Mouse (Mus musculus) heart, embryonic 12.5 days (tissue): ENCODE measurements around the gene Scarf2. TPM values are rescaled to one million over a fixed set of nuclear protein-coding genes. Genes with fewer than 3 reads are reported as not detected.
A peak's percentile ranks its signal among the peaks of the same experiment; 100 is the strongest.

Experiments
- ATAC-seq: fragments of 200-750 bp; cut with Nextera tagmentation; 2 replicates; pipeline ENCODE4 v1.8.0; 2017; ENCODE audit warnings: moderate TSS enrichment, moderate library complexity; ENCODE audit not compliant: insufficient number of reproducible peaks, low FRiP score
- H3K27ac ChIP-seq: fragments of 300-500 bp; sonication (generic); 2 replicates; pipeline ENCODE4 v1.5.1; 2016; ENCODE audit warnings: mild to moderate bottlenecking, moderate library complexity; ENCODE audit not compliant: poor library complexity, severe bottlenecking
- H3K27me3 ChIP-seq: fragments of 300-500 bp; sonication (generic); replicated peaks from 2 replicates; pipeline ENCODE4 v1.6.1; 2016; ENCODE audit warnings: mild to moderate bottlenecking, moderate library complexity
- H3K36me3 ChIP-seq: fragments of 300-500 bp; sonication (generic); 2 replicates; pipeline ENCODE4 v1.6.1; 2016; ENCODE audit warnings: mild to moderate bottlenecking, moderate library complexity
- H3K4me1 ChIP-seq: fragments of 300-500 bp; sonication (generic); replicated peaks from 2 replicates; pipeline ENCODE4 v1.6.1; 2016; ENCODE audit warnings: mild to moderate bottlenecking
- H3K4me2 ChIP-seq: fragments of 300-500 bp; sonication (generic); 2 replicates; pipeline ENCODE4 v1.6.1; 2016; ENCODE audit warnings: mild to moderate bottlenecking, moderate library complexity
- H3K4me3 ChIP-seq: fragments of 300-500 bp; sonication (generic); 2 replicates; pipeline ENCODE4 v1.5.1; 2016; ENCODE audit warnings: mild to moderate bottlenecking
- H3K9ac ChIP-seq: fragments of 300-500 bp; sonication (generic); 2 replicates; pipeline ENCODE4 v1.6.1; 2016; ENCODE audit warnings: mild to moderate bottlenecking, moderate library complexity
- H3K9me3 ChIP-seq: fragments of 300-500 bp; sonication (generic); replicated peaks from 2 replicates; pipeline ENCODE4 v1.6.1; 2016; ENCODE audit warnings: mild to moderate bottlenecking, moderate library complexity
- WGBS: fragments of 180-500 bp; shearing (Covaris S2); methylation state at CpG from one replicate; pipeline ENCODE4 v1.1.7; 2016; 5-methylcytosine and 5-hydroxymethylcytosine counted together
- polyA plus RNA-seq: library from polyadenylated mRNA; unstranded; fragments of >200 nt; fragmentation: Nextera tagmentation; extraction: Ambion mirVana; gene quantifications from 2 replicates; pipeline ENCODE4 v1.2.1, GENCODE M21; 2016

The Scarf2 gene
- polyA plus RNA-seq, 1 experiment from 2014 or later = 15.8 TPM

GRCm38 (mm10) chr16:17809125-17809524, 12.0 kb downstream of the Scarf2 start:
- Histone ChIP-seq H3K36me3 (peaks cover 3% of the 10 kb centered on the region; the same call in 1 of the 2 replicates), H3K4me3 (no peak overlapping the region), H3K4me1 (peaks cover 59% of the 10 kb centered on the region), H3K4me2 (no peak overlapping the region), H3K27me3 (peaks cover 46% of the 10 kb centered on the region), H3K27ac (peak overlapping the region; percentile 41; the same call in 1 of the 2 replicates), H3K9ac (peak overlapping the region; percentile 18; the same call in 1 of the 2 replicates), H3K9me3 (no peaks in the 10 kb centered on the region)
- no peak for ATAC-seq
- 75% methylated on average over 4 of the region's 4 CpGs for WGBS

- Histone ChIP-seq H3K27ac (peak overlapping the region; percentile 41), H3K4me2 (no peak overlapping the region), H3K4me3 (no peak overlapping the region), H3K36me3 (peaks cover 3% of the 10 kb centered on the region; the same call in 1 of the 2 replicates), H3K4me1 (peaks cover 53% of the 10 kb centered on the region), H3K27me3 (peaks cover 44% of the 10 kb centered on the region), H3K9me3 (no peaks in the 10 kb centered on the region), H3K9ac (peak overlapping the region; percentile 18; the same call in 1 of the 2 replicates)
- WGBS = 36% methylated on average over 7 of the region's 7 CpGs
- peak; percentile 34 for ATAC-seq
Observed at GRCm38 (mm10) chr16:17809711-17810110, 12.6 kb downstream of the Scarf2 start.

GRCm38 (mm10) chr16:17812120-17812519, 15.0 kb downstream of the Scarf2 start:
- Histone ChIP-seq H3K4me3 (no peak overlapping the region), H3K4me1 (peaks cover 46% of the 10 kb centered on the region), H3K9me3 (no peaks in the 10 kb centered on the region), H3K27me3 (peaks cover 36% of the 10 kb centered on the region), H3K9ac (no peak overlapping the region), H3K4me2 (no peak overlapping the region), H3K27ac (no peak overlapping the region), H3K36me3 (0 out of 2 replicates have a peak, but pooled peaks cover 3% of the 10 kb centered on the region)
- WGBS = 5% methylated on average over 5 of the region's 5 CpGs
- no peak for ATAC-seq

- peaks cover 38% of the 10 kb centered on the region for H3K27me3 ChIP-seq
- peaks cover 36% of the 10 kb centered on the region for H3K4me1 ChIP-seq
- WGBS = 29% methylated on average over 4 of the region's 4 CpGs
- no peak overlapping the region for H3K27ac ChIP-seq
- no peak overlapping the region for H3K4me2 ChIP-seq
- ATAC-seq = no peak
- H3K9ac ChIP-seq = no peak overlapping the region
- H3K4me3 ChIP-seq = no peak overlapping the region
- no peaks in the 10 kb centered on the region for H3K36me3 ChIP-seq
- H3K9me3 ChIP-seq = no peaks in the 10 kb centered on the region
Observed at GRCm38 (mm10) chr16:17813173-17813572, 16.1 kb downstream of the Scarf2 start.

- Histone ChIP-seq H3K27ac (no peak overlapping the region), H3K4me1 (peaks cover 23% of the 10 kb centered on the region), H3K4me2 (peak overlapping the region; percentile 84), H3K9ac (peak overlapping the region; percentile 73), H3K9me3 (no peaks in the 10 kb centered on the region), H3K36me3 (no peaks in the 10 kb centered on the region), H3K4me3 (peak overlapping the region; percentile 55), H3K27me3 (peaks cover 40% of the 10 kb centered on the region)
- ATAC-seq = peak; percentile 83
- WGBS = 3% methylated on average over 63 of the region's 63 CpGs
Observed at GRCm38 (mm10) chr16:17815411-17816402, 18.6 kb downstream of the Scarf2 start.

GRCm38 (mm10) chr16:17816528-17816927, 19.4 kb downstream of the Scarf2 start:
- H3K4me2 ChIP-seq = no peak overlapping the region
- no peak overlapping the region for H3K9ac ChIP-seq
- no peak overlapping the region for H3K27ac ChIP-seq
- H3K9me3 ChIP-seq = no peaks in the 10 kb centered on the region
- no peaks in the 10 kb centered on the region for H3K36me3 ChIP-seq
- no peak overlapping the region for H3K4me3 ChIP-seq
- WGBS = 79% methylated on average over 8 of the region's 8 CpGs
- H3K4me1 ChIP-seq = peaks cover 21% of the 10 kb centered on the region
- ATAC-seq = no peak
- peaks cover 42% of the 10 kb centered on the region for H3K27me3 ChIP-seq

GRCm38 (mm10) chr16:17826500-17826899, 29.4 kb downstream of the Scarf2 start:
- Histone ChIP-seq H3K36me3 (no peaks in the 10 kb centered on the region), H3K4me1 (no peaks in the 10 kb centered on the region), H3K27me3 (peaks cover 64% of the 10 kb centered on the region), H3K4me2 (no peak overlapping the region), H3K27ac (no peak overlapping the region), H3K4me3 (no peak overlapping the region), H3K9me3 (no peaks in the 10 kb centered on the region), H3K9ac (no peak overlapping the region)
- no peak for ATAC-seq
- 81% methylated on average over 2 of the region's 2 CpGs for WGBS

GRCm38 (mm10) chr16:17828229-17828628, 31.1 kb downstream of the Scarf2 start:
- peaks cover 6% of the 10 kb centered on the region for H3K4me1 ChIP-seq
- no peaks in the 10 kb centered on the region for H3K36me3 ChIP-seq
- no peak for ATAC-seq
- H3K9ac ChIP-seq = no peak overlapping the region
- H3K27ac ChIP-seq = no peak overlapping the region
- peaks cover 72% of the 10 kb centered on the region for H3K27me3 ChIP-seq
- H3K4me3 ChIP-seq = no peak overlapping the region
- WGBS = 68% methylated on average over 2 of the region's 2 CpGs
- H3K9me3 ChIP-seq = no peaks in the 10 kb centered on the region
- no peak overlapping the region for H3K4me2 ChIP-seq

- WGBS = 78% methylated on average over 3 of the region's 3 CpGs
- Histone ChIP-seq H3K27me3 (peaks cover 77% of the 10 kb centered on the region), H3K27ac (no peak overlapping the region), H3K9me3 (no peaks in the 10 kb centered on the region), H3K36me3 (no peaks in the 10 kb centered on the region), H3K4me1 (peaks cover 12% of the 10 kb centered on the region), H3K9ac (no peak overlapping the region), H3K4me2 (no peak overlapping the region), H3K4me3 (no peak overlapping the region)
- no peak for ATAC-seq
Observed at GRCm38 (mm10) chr16:17828867-17829266, 31.8 kb downstream of the Scarf2 start.

- no peaks in the 10 kb centered on the region for H3K9me3 ChIP-seq
- WGBS = 66% methylated on average over 10 of the region's 10 CpGs
- H3K4me3 ChIP-seq = no peak overlapping the region
- no peak for ATAC-seq
- H3K27ac ChIP-seq = no peak overlapping the region
- no peaks in the 10 kb centered on the region for H3K36me3 ChIP-seq
- H3K4me1 ChIP-seq = peaks cover 16% of the 10 kb centered on the region
- H3K27me3 ChIP-seq = peaks cover 94% of the 10 kb centered on the region
- no peak overlapping the region for H3K4me2 ChIP-seq
- H3K9ac ChIP-seq = no peak overlapping the region
Observed at GRCm38 (mm10) chr16:17830385-17831178, 33.5 kb downstream of the Scarf2 start.

- H3K27me3 ChIP-seq = peaks cover 98% of the 10 kb centered on the region
- H3K4me3 ChIP-seq = no peak overlapping the region
- no peaks in the 10 kb centered on the region for H3K9me3 ChIP-seq
- H3K4me1 ChIP-seq = peaks cover 16% of the 10 kb centered on the region
- no peak overlapping the region for H3K9ac ChIP-seq
- H3K4me2 ChIP-seq = no peak overlapping the region
- no peak for ATAC-seq
- no peaks in the 10 kb centered on the region for H3K36me3 ChIP-seq
- no peak overlapping the region for H3K27ac ChIP-seq
- WGBS = 16% methylated on average over 11 of the region's 11 CpGs
Observed at GRCm38 (mm10) chr16:17831781-17832180, 34.7 kb downstream of the Scarf2 start.
